Mouse (Mus musculus) thymus, adult 2 months (tissue): ENCODE results near the gene Ager. TPM values are rescaled to one million over a fixed set of nuclear protein-coding genes. Genes with fewer than 3 reads are reported as not detected.

Source experiments
- DNase-seq: peaks from one replicate; pipeline ENCODE4 v3.0.0; 2021
- H3K27ac ChIP-seq: fragments of 200-500 bp; 2 replicates; pipeline ENCODE4 v1.5.1; 2012; ENCODE audit warnings: low read length, control low read depth; ENCODE audit not compliant: control insufficient read depth, insufficient read depth
- H3K27me3 ChIP-seq: fragments of 200-500 bp; 2 replicates; pipeline ENCODE4 v1.6.1; 2012; ENCODE audit warnings: mild to moderate bottlenecking, low read length, moderate library complexity, mixed read lengths; ENCODE audit not compliant: control insufficient read depth, insufficient read depth
- H3K36me3 ChIP-seq: fragments of 200-500 bp; 2 replicates; pipeline ENCODE4 v1.6.1; 2012; ENCODE audit warnings: mild to moderate bottlenecking, low read length, moderate library complexity; ENCODE audit not compliant: control insufficient read depth, insufficient read depth
- H3K4me1 ChIP-seq: fragments of 200-500 bp; replicated peaks from 2 replicates; pipeline ENCODE4 v1.6.1; 2012; ENCODE audit warnings: low read length; ENCODE audit not compliant: control insufficient read depth, insufficient read depth
- H3K4me3 ChIP-seq: fragments of 200-500 bp; 2 replicates; pipeline ENCODE4 v1.5.1; 2012; ENCODE audit warnings: mild to moderate bottlenecking, low read length, control low read depth, moderate library complexity; ENCODE audit not compliant: control insufficient read depth, insufficient read depth
- CTCF ChIP-seq: fragments of 200-500 bp; IDR thresholded peaks from 2 replicates; pipeline ENCODE4 v1.5.1; 2012; ENCODE audit warnings: mild to moderate bottlenecking, control low read depth, low read length, moderate library complexity, borderline replicate concordance; ENCODE audit not compliant: control insufficient read depth, poor library complexity, insufficient read depth; ENCODE audit errors: extremely low read depth
- POLR2A ChIP-seq: fragments of 200-500 bp; IDR thresholded peaks from 2 replicates; pipeline ENCODE4 v1.6.1; 2012; ENCODE audit warnings: mild to moderate bottlenecking, low read length, control low read depth, moderate library complexity; ENCODE audit not compliant: control insufficient read depth, poor library complexity, insufficient read depth; ENCODE audit errors: extremely low read depth
- WGBS: fragments of 180-500 bp; shearing (Covaris S2); methylation state at CpG from one replicate; pipeline ENCODE4 v1.1.7; 2018; 5-methylcytosine and 5-hydroxymethylcytosine counted together
- polyA plus RNA-seq: library from polyadenylated mRNA; depleted of rRNA; stranded (reverse); fragments of >200 nt; gene quantifications from 2 replicates; pipeline ENCODE4 v1.2.3, GENCODE M21; 2012; rRNA removed

The Ager gene
- polyA plus RNA-seq, result 13.4 and 18.8 TPM in 2 replicates

DNA sequence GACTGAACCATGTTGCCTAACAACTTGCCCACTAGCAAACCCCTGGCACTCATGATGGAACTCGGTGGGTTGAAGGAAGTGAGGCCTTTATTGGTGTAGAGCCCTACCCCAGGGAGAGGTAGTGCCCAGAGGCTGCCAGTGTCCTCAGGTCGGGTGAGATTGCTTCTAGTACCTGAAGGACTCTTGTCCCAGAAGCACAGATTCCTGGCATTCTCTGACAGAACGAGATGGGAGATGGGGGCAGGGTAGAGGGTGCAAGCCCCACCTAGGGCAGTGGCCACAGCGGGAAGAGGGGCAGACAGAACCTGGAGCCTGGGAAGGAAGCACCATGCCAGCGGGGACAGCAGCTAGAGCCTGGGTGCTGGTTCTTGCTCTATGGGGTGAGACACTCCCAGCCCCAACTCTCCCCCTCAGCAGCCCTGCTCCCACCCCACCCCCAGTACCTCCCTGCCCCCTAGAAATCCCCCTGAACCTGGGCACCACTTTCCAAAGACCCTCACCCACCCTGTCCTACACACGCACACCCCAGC, at the start of gene Ager:
Gene Ager (plus strand): TSS at position 297 of the 530 bp plus-strand sequence.
- peaks cover 20% of the 10 kb centered on the region for H3K36me3 ChIP-seq
- H3K4me3 ChIP-seq, result no peak within 1 kb of the TSS
- H3K27me3 ChIP-seq, result no peaks in the 10 kb centered on the region
- TF ChIP-seq POLR2A (no peak), CTCF (no peak)
- whole genome bisulfite sequencing, result 69% methylated on average over 6 of the region's 6 CpGs
- no peak for DNase-seq
- no peak within 1 kb of the TSS for H3K27ac ChIP-seq
- peaks cover 22% of the 10 kb centered on the region for H3K4me1 ChIP-seq

DNA sequence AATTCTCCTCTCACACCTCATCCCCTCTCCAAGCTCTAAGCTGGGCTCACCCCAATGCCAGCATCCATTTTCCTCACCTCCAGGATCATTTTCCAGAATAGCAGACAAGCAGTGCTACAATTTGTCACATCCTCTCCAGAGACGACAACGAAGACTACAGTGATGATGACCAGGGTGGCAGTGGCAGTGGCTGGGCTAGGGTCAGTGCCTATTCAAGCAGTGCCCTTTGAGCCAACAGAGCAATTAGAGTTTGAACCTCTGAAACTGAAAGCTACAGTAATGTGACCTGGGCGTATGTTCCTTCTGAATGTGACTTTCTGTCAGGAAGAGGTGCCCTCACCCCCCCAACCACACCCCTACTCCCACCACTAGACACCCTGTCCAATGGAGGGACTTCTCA, 48.5 kb upstream of the Ager start:
- H3K27ac ChIP-seq, result no peak overlapping the region

DNA sequence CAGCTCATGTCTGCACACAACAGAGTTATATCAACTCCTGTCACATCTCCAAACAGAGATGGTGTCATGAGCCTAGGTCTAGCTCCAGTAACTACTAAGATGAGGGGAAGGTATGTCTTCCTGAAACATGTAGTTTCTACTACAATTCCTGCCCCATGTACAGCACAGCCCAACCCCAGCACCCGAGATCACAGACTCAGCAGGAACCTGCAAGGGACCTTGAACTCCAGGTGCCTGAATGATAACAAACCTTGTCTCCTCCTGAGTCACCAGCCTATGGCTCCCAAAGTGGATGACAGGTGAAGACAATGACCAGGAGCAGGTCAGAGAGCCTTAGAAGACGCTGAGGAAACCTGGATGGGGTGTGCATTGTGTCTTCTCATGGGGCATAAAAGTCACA, 47.8 kb upstream of the Ager start:
- Histone ChIP-seq H3K4me3 (no peak overlapping the region), H3K27ac (no peak overlapping the region), H3K36me3 (no peaks in the 10 kb centered on the region), H3K27me3 (no peaks in the 10 kb centered on the region), H3K4me1 (no peaks in the 10 kb centered on the region)
- no peak for DNase-seq
- TF ChIP-seq POLR2A (no peak), CTCF (no peak)
- WGBS, result 84% methylated on average over 2 of the region's 2 CpGs

More for the DNA sequence above, 48.5 kb upstream of the Ager start:
- Histone ChIP-seq H3K36me3 (no peaks in the 10 kb centered on the region), H3K4me3 (no peak overlapping the region), H3K4me1 (no peaks in the 10 kb centered on the region), H3K27me3 (no peaks in the 10 kb centered on the region)
- WGBS, result 92% methylated on average over 3 of the region's 3 CpGs
- TF ChIP-seq CTCF, result no peak
- no peak for TF ChIP-seq POLR2A
- DNase-seq, result no peak

DNA sequence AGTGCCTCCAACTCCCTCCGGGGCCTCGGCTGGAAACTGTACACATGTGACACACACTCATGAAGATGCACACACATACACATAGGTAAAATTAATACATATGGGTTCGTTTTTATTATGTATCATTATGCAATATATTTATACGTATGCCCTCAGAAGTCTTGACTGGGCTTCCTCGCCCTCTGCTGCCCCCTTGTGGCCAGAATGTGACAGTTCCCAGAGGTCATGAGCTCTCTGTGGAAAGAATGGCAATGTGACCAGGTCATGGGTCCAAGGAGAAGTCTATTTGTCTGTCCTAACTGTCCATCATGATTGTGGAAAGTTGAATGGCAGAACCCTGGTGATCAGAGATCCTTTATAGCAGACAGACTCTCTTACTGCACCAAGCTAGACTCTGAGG, 42.2 kb upstream of the Ager start:
- no peak overlapping the region for H3K4me3 ChIP-seq
- 15% methylated on average over 5 of the region's 5 CpGs for whole genome bisulfite sequencing
- no peaks in the 10 kb centered on the region for H3K36me3 ChIP-seq
- peak; percentile 61; the same call in 1 of the 2 replicates for TF ChIP-seq CTCF
- no peak for TF ChIP-seq POLR2A
- peak; percentile 75 for DNase-seq
- no peaks in the 10 kb centered on the region for H3K27me3 ChIP-seq
- no peaks in the 10 kb centered on the region for H3K4me1 ChIP-seq
- no peak overlapping the region for H3K27ac ChIP-seq

DNA sequence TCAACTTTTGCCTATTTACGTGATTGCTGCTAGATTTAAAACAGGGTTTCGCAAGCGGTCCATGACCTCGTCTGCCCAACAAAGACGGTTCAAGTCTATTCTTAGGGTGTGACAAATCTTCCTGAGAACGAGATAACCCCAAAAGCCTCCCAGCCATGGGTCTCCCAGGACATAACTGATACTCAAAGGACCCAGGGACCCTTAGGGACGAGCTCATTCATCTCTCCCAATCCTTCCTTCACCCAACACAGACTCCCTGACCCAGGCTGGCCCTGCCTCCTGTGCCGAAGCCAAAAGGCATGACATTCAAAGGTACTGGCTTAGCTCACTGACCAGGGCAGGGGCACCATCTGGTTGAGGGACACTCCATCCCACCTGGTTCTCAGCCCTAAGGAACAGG, 41.3 kb upstream of the Ager start:
- WGBS, result 83% methylated on average over 8 of the region's 8 CpGs
- DNase-seq, result no peak
- H3K4me3 ChIP-seq, result no peak overlapping the region
- no peaks in the 10 kb centered on the region for H3K36me3 ChIP-seq
- peaks cover 3% of the 10 kb centered on the region for H3K4me1 ChIP-seq
- H3K27me3 ChIP-seq, result no peaks in the 10 kb centered on the region
- TF ChIP-seq POLR2A (no peak), CTCF (no peak)
- no peak overlapping the region for H3K27ac ChIP-seq

DNA sequence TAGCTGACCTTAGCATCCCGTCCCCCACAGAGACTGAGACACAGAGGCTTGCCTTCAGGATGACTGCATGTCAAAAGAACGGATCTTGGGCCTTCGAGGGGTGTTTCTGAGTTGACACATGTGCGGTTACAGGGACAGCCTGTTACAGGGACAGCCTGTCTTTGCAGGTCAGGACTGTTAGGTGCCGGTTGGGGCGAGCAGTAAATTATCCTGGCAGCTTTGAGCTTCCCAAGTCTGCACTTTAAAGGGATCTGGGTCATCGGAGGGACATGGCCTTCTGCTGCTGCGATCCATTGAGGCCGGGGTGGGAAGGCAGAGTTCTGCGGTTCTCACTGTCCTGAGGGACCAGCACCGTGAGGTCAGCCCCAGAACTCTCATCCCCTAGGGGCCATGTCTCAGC, 40.3 kb upstream of the Ager start:
- H3K36me3 ChIP-seq, result no peaks in the 10 kb centered on the region
- H3K27ac ChIP-seq, result no peak overlapping the region
- peaks cover 5% of the 10 kb centered on the region for H3K4me1 ChIP-seq
- no peaks in the 10 kb centered on the region for H3K27me3 ChIP-seq
- no peak for TF ChIP-seq POLR2A
- no peak overlapping the region for H3K4me3 ChIP-seq
- 95% methylated on average over 11 of the region's 11 CpGs for WGBS
- no peak for DNase-seq

DNA sequence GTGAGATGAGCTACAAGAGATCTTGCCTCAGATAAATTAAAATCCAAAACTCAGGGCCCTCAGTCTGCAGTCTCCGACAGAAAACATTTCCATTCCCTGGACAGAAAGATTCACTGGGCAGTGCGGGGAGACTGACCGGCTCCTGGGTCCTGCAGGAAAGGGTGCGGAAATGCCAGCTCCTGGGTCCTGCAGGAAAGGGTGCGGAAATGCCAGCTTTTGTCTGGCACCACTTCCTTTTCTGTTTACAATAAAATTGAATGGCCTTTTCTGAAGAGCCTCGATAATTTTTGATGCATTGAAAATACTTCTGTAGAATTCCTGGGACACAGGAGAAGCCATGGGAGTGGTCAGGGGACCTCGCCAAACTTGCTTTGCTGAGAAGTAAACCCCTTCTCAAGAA, 38.5 kb upstream of the Ager start:
- no peak overlapping the region for H3K27ac ChIP-seq
- H3K4me3 ChIP-seq, result no peak overlapping the region
- H3K36me3 ChIP-seq, result no peaks in the 10 kb centered on the region
- H3K27me3 ChIP-seq, result no peaks in the 10 kb centered on the region
- no peak for DNase-seq
- peaks cover 5% of the 10 kb centered on the region for H3K4me1 ChIP-seq
- WGBS, result 90% methylated on average over 7 of the region's 7 CpGs
- TF ChIP-seq CTCF, result no peak
- no peak for TF ChIP-seq POLR2A
